Mouse (Mus musculus) C2C12 (cell line): ENCODE data around the gene Fam173a.

Source experiments
- CEBPB ChIP-seq: IDR thresholded peaks from one replicate; pipeline ENCODE4 v1.6.1; 2011; ENCODE audit warnings: low read depth, mild to moderate bottlenecking, control low read depth, moderate library complexity
- CTCF ChIP-seq: IDR thresholded peaks from one replicate; pipeline ENCODE4 v1.5.1; 2011; ENCODE audit not compliant: control insufficient read depth, insufficient read depth, insufficient read length
- FOSL1 ChIP-seq: IDR thresholded peaks from one replicate; pipeline ENCODE4 v1.8.0; 2011; ENCODE audit warnings: mild to moderate bottlenecking, low read length; ENCODE audit not compliant: poor library complexity, insufficient read depth, severe bottlenecking
- MYOD1 ChIP-seq: IDR thresholded peaks from one replicate; pipeline ENCODE4 v1.6.1; 2011; ENCODE audit warnings: low read depth; ENCODE audit not compliant: control insufficient read depth, insufficient read length

DNA sequence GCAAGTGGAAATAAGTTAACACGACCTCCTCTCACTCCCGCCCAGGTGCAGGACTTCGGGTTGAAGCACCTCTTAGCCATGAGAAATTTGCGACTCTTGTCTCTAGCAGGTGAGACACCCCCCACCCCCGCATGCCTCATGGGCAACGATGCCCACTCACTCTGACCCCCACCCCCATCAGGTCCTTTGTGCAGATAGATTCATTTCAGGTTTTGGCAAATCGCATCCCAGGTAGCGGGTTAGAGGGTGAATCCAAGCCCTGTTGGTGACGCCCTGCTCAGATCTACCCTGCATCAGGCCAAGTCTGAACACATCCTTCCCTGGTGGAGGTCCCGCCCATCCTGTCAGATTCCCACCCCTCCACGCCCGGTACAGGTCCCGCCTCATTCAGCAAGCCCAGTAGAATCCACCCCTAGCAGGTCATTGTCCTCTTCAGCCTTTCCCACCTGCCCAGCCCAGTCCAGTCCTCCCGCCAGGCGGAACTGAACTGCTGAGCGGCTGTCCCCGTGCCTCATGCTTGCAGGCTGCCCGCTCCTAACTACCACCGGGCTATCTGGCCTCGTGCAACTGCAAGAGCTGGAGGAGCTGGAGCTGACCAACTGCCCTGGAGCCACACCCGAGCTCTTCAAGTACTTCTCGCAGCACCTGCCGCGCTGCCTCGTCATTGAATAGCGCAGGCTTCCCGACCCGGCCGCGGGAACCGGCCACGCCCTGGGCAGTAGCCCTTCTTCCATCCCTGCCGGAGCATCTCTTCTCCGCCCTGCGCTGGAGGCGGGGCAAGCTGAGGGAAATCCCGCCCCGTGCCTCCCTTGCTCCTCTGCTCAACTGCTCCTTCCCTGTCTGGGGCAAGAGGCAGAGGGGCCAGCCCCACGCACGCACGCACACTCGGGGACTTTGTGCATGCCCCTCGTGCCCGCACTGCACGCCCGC is 26.4 kb upstream of the Fam173a start:
- TF ChIP-seq CTCF: no peak
- no peak for TF ChIP-seq FOSL1
- TF ChIP-seq MYOD1: no peak
- TF ChIP-seq CEBPB: no peak
